20 mouse cellular contexts compared by ENCODE assay signal in genomic region chr9:56899409-56899808, GRCm38 (mm10). TPM values are rescaled to one million over a fixed set of nuclear protein-coding genes. Genes with fewer than 3 reads are reported as not detected.
DNase-seq lines count a peak whose midpoint lies in the region; ATAC-seq and TF ChIP-seq lines count a peak whose summit lies in the region.
"Had no signal": no experiment of that assay in that cellular context is flagged by ENCODE, and none has a peak within 500 bp of the region (broad histone marks: within the 10 kb centered on the region; RNA-seq: fewer than 3 reads in every experiment).

No protein-coding gene starts in this region.

- no peaks in the 10 kb centered on the region for H3K9me3 ChIP-seq in heart, embryonic 10.5 days
- H3K9me3 ChIP-seq in kidney, embryonic 15.5 days (replicated peaks), result no peaks in the 10 kb centered on the region
- no peaks in the 10 kb centered on the region for H3K9me3 ChIP-seq in midbrain, embryonic 10.5 days (replicated peaks)
- H3K9me3 ChIP-seq in midbrain, postnatal 0 days (ENCODE audit: low read length), result no peaks in the 10 kb centered on the region
- H3K9me3 ChIP-seq: forebrain, embryonic 15.5 days; hindbrain, embryonic 15.5 days had no signal

- TF ChIP-seq EP300 in heart, adult 2 months (IDR thresholded peaks at IDR 0.05; ENCODE audit: insufficient read depth, low read depth, low read length), result no peak

- DNase-seq in heart, adult 2 months, result no peak
- no peak for DNase-seq in heart, embryonic 10.5 days (ENCODE audit: low spot score)
- DNase-seq in kidney, adult 11 months, result no peak
- DNase-seq in midbrain, embryonic 10.5 days (ENCODE audit: low spot score), result no peak
- DNase-seq in midbrain, postnatal 0 days (ENCODE audit: low spot score), result no peak
- no peak for DNase-seq in left cerebral cortex, postnatal 10 days (ENCODE audit: extremely low spot score in 1 of 2, low spot score in 2 of 2)
- DNase-seq in layer of hippocampus, postnatal 10 days (ENCODE audit: low spot score in 2 of 2), result no peak
- DNase-seq: adrenal gland, postnatal 14 days; cerebellum, adult 18-20 months; cerebellum, adult 9-11 months; gastrocnemius, postnatal 36 days; heart, adult 18-20 months had no signal

- peak; percentile 15; the same call in 1 of the 2 replicates for ATAC-seq in kidney, embryonic 15.5 days (replicated peaks; ENCODE audit: low FRiP score)
- no peak for ATAC-seq in midbrain, postnatal 0 days (ENCODE audit: low FRiP score)
- ATAC-seq: activated CD4-positive, CD25-positive, alpha-beta regulatory T cell, adult 4 months; forebrain, embryonic 15.5 days; Patski had no signal

- WGBS in heart, adult 2 months, result 79% methylated on average over 11 of the region's 11 CpGs
- 84% methylated on average over 11 of the region's 11 CpGs for WGBS in heart, embryonic 10.5 days
- WGBS in kidney, embryonic 15.5 days, result 38% methylated on average over 11 of the region's 11 CpGs
- 78% methylated on average over 11 of the region's 11 CpGs for WGBS in midbrain, embryonic 10.5 days
- 70% methylated on average over 11 of the region's 11 CpGs for WGBS in midbrain, postnatal 0 days

- H3K9ac ChIP-seq in heart, adult 2 months (ENCODE audit: low read depth, low read length), result no peak overlapping the region
- H3K9ac ChIP-seq in kidney, embryonic 15.5 days, result no peak overlapping the region
- H3K9ac ChIP-seq in midbrain, postnatal 0 days (replicated peaks; ENCODE audit: low read length, poor library complexity, severe bottlenecking), result no peak overlapping the region
- H3K9ac ChIP-seq: forebrain, embryonic 15.5 days; hindbrain, embryonic 15.5 days had no signal

- intact Hi-C loops in heart, adult 2 months (cut with DNase I), result no loop called here
- intact Hi-C loops in left cerebral cortex, postnatal 10 days (cut with DNase I), result no loop called here

- H3K4me2 ChIP-seq in kidney, embryonic 15.5 days, result no peak overlapping the region
- H3K4me2 ChIP-seq in midbrain, postnatal 0 days (ENCODE audit: low read depth, low read length, poor library complexity, severe bottlenecking), result no peak overlapping the region
- H3K4me2 ChIP-seq: forebrain, embryonic 15.5 days; hindbrain, embryonic 15.5 days had no signal

- TF ChIP-seq POLR2A in heart, adult 2 months (IDR thresholded peaks at IDR 0.05; ENCODE audit: insufficient read depth, low read depth, low read length), result 0 out of 2 replicates have a peak, but pooled peaks have one; percentile 16

- no peaks in the 10 kb centered on the region for H3K36me3 ChIP-seq in heart, adult 2 months (ENCODE audit: control insufficient read depth, insufficient read depth, low read length)
- peaks cover 33% of the 10 kb centered on the region for H3K36me3 ChIP-seq in heart, embryonic 10.5 days
- H3K36me3 ChIP-seq in kidney, embryonic 15.5 days, result peaks cover 8% of the 10 kb centered on the region; the same call in 1 of the 2 replicates
- H3K36me3 ChIP-seq in midbrain, embryonic 10.5 days, result no peaks in the 10 kb centered on the region
- no peaks in the 10 kb centered on the region for H3K36me3 ChIP-seq in midbrain, postnatal 0 days (ENCODE audit: insufficient read depth, low read length)
- H3K36me3 ChIP-seq: forebrain, embryonic 15.5 days; hindbrain, embryonic 15.5 days had no signal

- H3K27me3 ChIP-seq in heart, adult 2 months (ENCODE audit: control insufficient read depth, insufficient read depth, low read length), result no peaks in the 10 kb centered on the region
- H3K27me3 ChIP-seq in heart, embryonic 10.5 days (ENCODE audit: insufficient read depth, poor library complexity, severe bottlenecking), result no peaks in the 10 kb centered on the region
- H3K27me3 ChIP-seq in kidney, embryonic 15.5 days, result no peaks in the 10 kb centered on the region
- no peaks in the 10 kb centered on the region for H3K27me3 ChIP-seq in midbrain, embryonic 10.5 days (ENCODE audit: low read depth, poor library complexity, severe bottlenecking)
- no peaks in the 10 kb centered on the region for H3K27me3 ChIP-seq in midbrain, postnatal 0 days (ENCODE audit: insufficient read depth, low read length)
- H3K27me3 ChIP-seq: forebrain, embryonic 15.5 days; hindbrain, embryonic 15.5 days; Patski had no signal

- peaks cover 4% of the 10 kb centered on the region for H3K4me1 ChIP-seq in heart, adult 2 months (ENCODE audit: control insufficient read depth, insufficient read depth, low read length)
- peaks cover 29% of the 10 kb centered on the region for H3K4me1 ChIP-seq in heart, embryonic 10.5 days
- H3K4me1 ChIP-seq in kidney, embryonic 15.5 days, result peaks cover 22% of the 10 kb centered on the region
- H3K4me1 ChIP-seq in midbrain, embryonic 10.5 days, result 0 out of 2 replicates have a peak, but pooled peaks cover 5% of the 10 kb centered on the region
- H3K4me1 ChIP-seq in midbrain, postnatal 0 days (ENCODE audit: insufficient read depth, low read length), result no peaks in the 10 kb centered on the region
- H3K4me1 ChIP-seq: forebrain, embryonic 15.5 days; hindbrain, embryonic 15.5 days had no signal

- no peak overlapping the region for H3K27ac ChIP-seq in heart, adult 2 months
- no peak overlapping the region for H3K27ac ChIP-seq in heart, embryonic 10.5 days
- H3K27ac ChIP-seq in kidney, embryonic 15.5 days, result no peak overlapping the region
- H3K27ac ChIP-seq in midbrain, embryonic 10.5 days (replicated peaks), result 0 out of 2 replicates have a peak overlapping the region, but pooled peaks have one; percentile 46
- H3K27ac ChIP-seq in midbrain, postnatal 0 days (ENCODE audit: low read depth, low read length), result no peak overlapping the region
- H3K27ac ChIP-seq: forebrain, embryonic 15.5 days; hindbrain, embryonic 15.5 days had no signal

- H3K4me3 ChIP-seq in heart, adult 2 months, result no peak overlapping the region
- no peak overlapping the region for H3K4me3 ChIP-seq in heart, embryonic 10.5 days
- no peak overlapping the region for H3K4me3 ChIP-seq in kidney, embryonic 15.5 days (replicated peaks)
- no peak overlapping the region for H3K4me3 ChIP-seq in midbrain, embryonic 10.5 days
- H3K4me3 ChIP-seq in midbrain, postnatal 0 days (ENCODE audit: low read depth, low read length), result no peak overlapping the region
- H3K4me3 ChIP-seq: forebrain, embryonic 15.5 days; hindbrain, embryonic 15.5 days had no signal

- no peaks in the 10 kb centered on the region for H3K79me2 ChIP-seq in heart, adult 2 months (replicated peaks; ENCODE audit: control insufficient read depth, insufficient read depth, low read length)

- TF ChIP-seq CTCF in heart, adult 2 months (IDR thresholded peaks at IDR 0.05), result no peak
- TF ChIP-seq CTCF in midbrain, postnatal 0 days (IDR thresholded peaks at IDR 0.05), result no peak

RNA-seq across cellular contexts. Expression of gene Snx33, which starts 28.8 kb away (rescaled TPM):
- total RNA-seq in heart, adult 2 months (2021), result 10 to 100 TPM in 1 of 2 experiments, 1 to 10 TPM in 1; 6.7 to 10.0 TPM
- 7.8 and 8.8 TPM in 2 replicates for polyA plus RNA-seq in heart, adult 2 months (2012; rRNA removed)
- polyA plus RNA-seq in heart, embryonic 10.5 days (2016; fragmentation: Nextera tagmentation; extraction: Ambion mirVana), result 8.0 and 8.1 TPM in 2 replicates
- polyA plus RNA-seq in kidney, embryonic 15.5 days (2015; fragmentation: Nextera tagmentation; extraction: Ambion mirVana), result 9.2 and 10.5 TPM in 2 replicates
- polyA plus RNA-seq in midbrain, embryonic 10.5 days (2016; fragmentation: Nextera tagmentation; extraction: Ambion mirVana), result 8.0 and 8.4 TPM in 2 replicates
- total RNA-seq in midbrain, postnatal 0 days (2014; rRNA removed), result 5.7 and 7.3 TPM in 2 replicates
- polyA plus RNA-seq in midbrain, postnatal 0 days (2015; fragmentation: Nextera tagmentation; extraction: Ambion mirVana), result 1.6 and 1.7 TPM in 2 replicates
- total RNA-seq in left cerebral cortex, postnatal 10 days (2021), result 1 to 10 TPM; 3.4 to 4.1 TPM
- total RNA-seq in layer of hippocampus, postnatal 10 days (2021), result 1 to 10 TPM; 4.8 to 5.3 TPM

RNA-seq across cellular contexts. Expression of gene Cspg4, which starts 34.6 kb away (rescaled TPM):
- 10 to 100 TPM; 12.7 to 13.7 TPM for total RNA-seq in heart, adult 2 months (2021)
- polyA plus RNA-seq in heart, adult 2 months (2012; rRNA removed), result 15.7 and 17.1 TPM in 2 replicates
- 22.5 and 39.4 TPM in 2 replicates for polyA plus RNA-seq in heart, embryonic 10.5 days (2016; fragmentation: Nextera tagmentation; extraction: Ambion mirVana)
- polyA plus RNA-seq in kidney, embryonic 15.5 days (2015; fragmentation: Nextera tagmentation; extraction: Ambion mirVana), result 25.0 and 26.5 TPM in 2 replicates
- polyA plus RNA-seq in midbrain, embryonic 10.5 days (2016; fragmentation: Nextera tagmentation; extraction: Ambion mirVana), result 0.91 and 1.7 TPM in 2 replicates
- 31.6 and 37.3 TPM in 2 replicates for total RNA-seq in midbrain, postnatal 0 days (2014; rRNA removed)
- polyA plus RNA-seq in midbrain, postnatal 0 days (2015; fragmentation: Nextera tagmentation; extraction: Ambion mirVana), result 7.5 and 8.7 TPM in 2 replicates
- total RNA-seq in left cerebral cortex, postnatal 10 days (2021), result 10 to 100 TPM; 21.2 to 28.0 TPM
- 10 to 100 TPM; 37.0 to 37.5 TPM for total RNA-seq in layer of hippocampus, postnatal 10 days (2021)

RNA-seq across cellular contexts. Expression of gene Odf3l1, which starts 34.9 kb away (rescaled TPM):
- not detected for total RNA-seq in heart, adult 2 months (2021)
- polyA plus RNA-seq in heart, adult 2 months (2012; rRNA removed), result 1.5 and 1.6 TPM in 2 replicates
- polyA plus RNA-seq in heart, embryonic 10.5 days (2016; fragmentation: Nextera tagmentation; extraction: Ambion mirVana), result 0.64 and 1.4 TPM in 2 replicates
- 0.17 and 0.22 TPM in 2 replicates for polyA plus RNA-seq in kidney, embryonic 15.5 days (2015; fragmentation: Nextera tagmentation; extraction: Ambion mirVana)
- not detected in 2 replicates for polyA plus RNA-seq in midbrain, embryonic 10.5 days (2016; fragmentation: Nextera tagmentation; extraction: Ambion mirVana)
- total RNA-seq in midbrain, postnatal 0 days (2014; rRNA removed), result 0.28 TPM in 1 of 2 replicates, not detected in the other
- 0.25 TPM in 1 of 2 replicates, not detected in the other for polyA plus RNA-seq in midbrain, postnatal 0 days (2015; fragmentation: Nextera tagmentation; extraction: Ambion mirVana)
- not detected for total RNA-seq in left cerebral cortex, postnatal 10 days (2021)
- total RNA-seq in layer of hippocampus, postnatal 10 days (2021), result under 1 TPM in 1 of 2 experiments, not detected in 1; 0.34 TPM
- total RNA-seq: gastrocnemius, postnatal 36 days; heart, adult 18-20 months; heart, postnatal 25 days had no signal
- polyA plus RNA-seq: activated CD4-positive, CD25-positive, alpha-beta regulatory T cell, adult 4 months; embryonic facial prominence, embryonic 11.5 days; forebrain, embryonic 11.5 days; forebrain, embryonic 15.5 days; Patski had no signal

RNA-seq across cellular contexts. Expression of gene Imp3, which starts 37.9 kb away (rescaled TPM):
- 10 to 100 TPM; 54.0 to 63.3 TPM for total RNA-seq in heart, adult 2 months (2021)
- polyA plus RNA-seq in heart, adult 2 months (2012; rRNA removed), result 75.6 and 87.1 TPM in 2 replicates
- polyA plus RNA-seq in heart, embryonic 10.5 days (2016; fragmentation: Nextera tagmentation; extraction: Ambion mirVana), result 54.8 and 65.1 TPM in 2 replicates
- polyA plus RNA-seq in kidney, embryonic 15.5 days (2015; fragmentation: Nextera tagmentation; extraction: Ambion mirVana), result 90.8 and 93.7 TPM in 2 replicates
- 58.4 and 65.2 TPM in 2 replicates for polyA plus RNA-seq in midbrain, embryonic 10.5 days (2016; fragmentation: Nextera tagmentation; extraction: Ambion mirVana)
- total RNA-seq in midbrain, postnatal 0 days (2014; rRNA removed), result 131 and 133 TPM in 2 replicates
- 77.2 and 80.3 TPM in 2 replicates for polyA plus RNA-seq in midbrain, postnatal 0 days (2015; fragmentation: Nextera tagmentation; extraction: Ambion mirVana)
- 10 to 100 TPM; 49.0 to 55.8 TPM for total RNA-seq in left cerebral cortex, postnatal 10 days (2021)
- total RNA-seq in layer of hippocampus, postnatal 10 days (2021), result 10 to 100 TPM; 50.6 to 51.6 TPM

RNA-seq across cellular contexts. Expression of gene Snupn, which starts 51.3 kb away (rescaled TPM):
- total RNA-seq in heart, adult 2 months (2021), result 10 to 100 TPM in 1 of 2 experiments, 1 to 10 TPM in 1; 9.3 to 10.2 TPM
- 5.7 and 9.5 TPM in 2 replicates for polyA plus RNA-seq in heart, adult 2 months (2012; rRNA removed)
- polyA plus RNA-seq in heart, embryonic 10.5 days (2016; fragmentation: Nextera tagmentation; extraction: Ambion mirVana), result 24.4 and 27.4 TPM in 2 replicates
- polyA plus RNA-seq in kidney, embryonic 15.5 days (2015; fragmentation: Nextera tagmentation; extraction: Ambion mirVana), result 24.1 and 28.3 TPM in 2 replicates
- 29.7 and 30.2 TPM in 2 replicates for polyA plus RNA-seq in midbrain, embryonic 10.5 days (2016; fragmentation: Nextera tagmentation; extraction: Ambion mirVana)
- 12.7 and 16.9 TPM in 2 replicates for total RNA-seq in midbrain, postnatal 0 days (2014; rRNA removed)
- polyA plus RNA-seq in midbrain, postnatal 0 days (2015; fragmentation: Nextera tagmentation; extraction: Ambion mirVana), result 20.5 and 21.6 TPM in 2 replicates
- total RNA-seq in left cerebral cortex, postnatal 10 days (2021), result 10 to 100 TPM; 16.3 to 17.3 TPM
- 10 to 100 TPM; 18.6 to 18.7 TPM for total RNA-seq in layer of hippocampus, postnatal 10 days (2021)
